Mouse (Mus musculus): ENCODE results near the gene Zbtb34. TPM values are rescaled to one million over a fixed set of nuclear protein-coding genes. Genes with fewer than 3 reads are reported as not detected.
A peak's percentile ranks its signal among the peaks of the same experiment; 100 is the strongest.

The Zbtb34 gene
- polyA plus RNA-seq, 1 experiment from 2014 or later: 2.6 TPM

- no peak for ATAC-seq (ENCODE audit: low FRiP score, low TSS enrichment)
- no peaks in the 10 kb centered on the region for H3K27me3 ChIP-seq (ENCODE audit: control insufficient read depth, insufficient read depth, low read length)
- no peak overlapping the region for H3K4me3 ChIP-seq (ENCODE audit: low read depth, low read length)
- no peaks in the 10 kb centered on the region for H3K9me3 ChIP-seq (ENCODE audit: control insufficient read depth, low read length)
- no peak overlapping the region for H3K9ac ChIP-seq (ENCODE audit: low read length)
- H3K4me1 ChIP-seq (replicated peaks; ENCODE audit: control insufficient read depth, insufficient read depth): no peaks in the 10 kb centered on the region
- no peak for DNase-seq (ENCODE audit: low spot score)
- no peak overlapping the region for H3K4me2 ChIP-seq (replicated peaks; ENCODE audit: low read depth)
- TF ChIP-seq CTCF (IDR thresholded peaks at IDR 0.05; ENCODE audit: low read depth) (no peak), EP300 (optimal IDR thresholded peaks at IDR 0.05) (no peak)
- WGBS: 66% methylated on average over 11 of the region's 11 CpGs
- H3K27ac ChIP-seq (replicated peaks): no peak overlapping the region
- no peaks in the 10 kb centered on the region for H3K36me3 ChIP-seq (ENCODE audit: control insufficient read depth, insufficient read depth, low read length)
Observed at GRCm38 (mm10) chr2:33437184-33437583, 6.1 kb upstream of the Zbtb34 start.

GRCm38 (mm10) chr2:33436035-33436580, 5.0 kb upstream of the Zbtb34 start:
- DNase-seq (ENCODE audit: low spot score): peak; percentile 34
- Histone ChIP-seq H3K4me1 (replicated peaks; ENCODE audit: control insufficient read depth, insufficient read depth) (no peaks in the 10 kb centered on the region), H3K4me2 (replicated peaks; ENCODE audit: low read depth) (peak overlapping the region; percentile 42), H3K36me3 (ENCODE audit: control insufficient read depth, insufficient read depth, low read length) (no peaks in the 10 kb centered on the region), H3K27me3 (ENCODE audit: control insufficient read depth, insufficient read depth, low read length) (no peaks in the 10 kb centered on the region), H3K4me3 (ENCODE audit: low read depth, low read length) (no peak overlapping the region), H3K27ac (replicated peaks) (peak overlapping the region; percentile 74), H3K9me3 (ENCODE audit: control insufficient read depth, low read length) (no peaks in the 10 kb centered on the region), H3K9ac (ENCODE audit: low read length) (no peak overlapping the region)
- 9% methylated on average over 16 of the region's 16 CpGs for WGBS
- ATAC-seq (ENCODE audit: low FRiP score, low TSS enrichment): no peak
- TF ChIP-seq CTCF (IDR thresholded peaks at IDR 0.05; ENCODE audit: low read depth) (no peak), EP300 (optimal IDR thresholded peaks at IDR 0.05) (no peak)

GRCm38 (mm10) chr2:33435036-33435650, 4.0 kb upstream of the Zbtb34 start:
- no peak for ATAC-seq (ENCODE audit: low FRiP score, low TSS enrichment)
- Histone ChIP-seq H3K36me3 (ENCODE audit: control insufficient read depth, insufficient read depth, low read length) (no peaks in the 10 kb centered on the region), H3K4me2 (replicated peaks; ENCODE audit: low read depth) (peak overlapping the region; percentile 42; the same call in 1 of the 2 replicates), H3K4me1 (replicated peaks; ENCODE audit: control insufficient read depth, insufficient read depth) (no peaks in the 10 kb centered on the region), H3K27ac (replicated peaks) (peak overlapping the region; percentile 74; the same call in 1 of the 2 replicates), H3K9me3 (ENCODE audit: control insufficient read depth, low read length) (no peaks in the 10 kb centered on the region), H3K9ac (ENCODE audit: low read length) (no peak overlapping the region), H3K27me3 (ENCODE audit: control insufficient read depth, insufficient read depth, low read length) (no peaks in the 10 kb centered on the region), H3K4me3 (ENCODE audit: low read depth, low read length) (no peak overlapping the region)
- WGBS: 41% methylated on average over 8 of the region's 8 CpGs
- peak; percentile 42 for DNase-seq (ENCODE audit: low spot score)
- TF ChIP-seq CTCF (IDR thresholded peaks at IDR 0.05; ENCODE audit: low read depth): no peak

- H3K9me3 ChIP-seq (ENCODE audit: control insufficient read depth, low read length): no peaks in the 10 kb centered on the region
- TF ChIP-seq CTCF (IDR thresholded peaks at IDR 0.05; ENCODE audit: low read depth): peak; percentile 82
- TF ChIP-seq EP300 (optimal IDR thresholded peaks at IDR 0.05): no peak
- peak; percentile 70 for DNase-seq (ENCODE audit: low spot score)
- no peak overlapping the region for H3K4me2 ChIP-seq (replicated peaks; ENCODE audit: low read depth)
- no peak overlapping the region for H3K9ac ChIP-seq (ENCODE audit: low read length)
- no peak overlapping the region for H3K4me3 ChIP-seq (ENCODE audit: low read depth, low read length)
- peaks cover 2% of the 10 kb centered on the region; the same call in 1 of the 2 replicates for H3K4me1 ChIP-seq (replicated peaks; ENCODE audit: control insufficient read depth, insufficient read depth)
- H3K27ac ChIP-seq (replicated peaks): no peak overlapping the region
- WGBS: 59% methylated on average over 5 of the region's 5 CpGs
- no peak; the same call in 1 of the 2 replicates for ATAC-seq (ENCODE audit: low FRiP score, low TSS enrichment)
- no peaks in the 10 kb centered on the region for H3K36me3 ChIP-seq (ENCODE audit: control insufficient read depth, insufficient read depth, low read length)
- no peaks in the 10 kb centered on the region for H3K27me3 ChIP-seq (ENCODE audit: control insufficient read depth, insufficient read depth, low read length)
Observed at GRCm38 (mm10) chr2:33432877-33433276, 1.8 kb upstream of the Zbtb34 start.

GRCm38 (mm10) chr2:33430081-33430770, 898 bp downstream of the Zbtb34 start:
- Histone ChIP-seq H3K27me3 (ENCODE audit: control insufficient read depth, insufficient read depth, low read length) (no peaks in the 10 kb centered on the region), H3K4me1 (replicated peaks; ENCODE audit: control insufficient read depth, insufficient read depth) (peaks cover 2% of the 10 kb centered on the region; the same call in 1 of the 2 replicates), H3K9me3 (ENCODE audit: control insufficient read depth, low read length) (no peaks in the 10 kb centered on the region), H3K9ac (ENCODE audit: low read length) (peak overlapping the region; percentile 92), H3K27ac (replicated peaks) (peak overlapping the region; percentile 95), H3K4me2 (replicated peaks; ENCODE audit: low read depth) (peak overlapping the region; percentile 93), H3K36me3 (ENCODE audit: control insufficient read depth, insufficient read depth, low read length) (peaks cover 3% of the 10 kb centered on the region; the same call in 1 of the 2 replicates), H3K4me3 (ENCODE audit: low read depth, low read length) (peak overlapping the region; percentile 91)
- WGBS: 2% methylated on average over 13 of the region's 13 CpGs
- DNase-seq (ENCODE audit: low spot score): no peak
- no peak for TF ChIP-seq EP300 (optimal IDR thresholded peaks at IDR 0.05)
- no peak for TF ChIP-seq CTCF (IDR thresholded peaks at IDR 0.05; ENCODE audit: low read depth)
- ATAC-seq (ENCODE audit: low FRiP score, low TSS enrichment): no peak

All from stomach, postnatal 0 days (tissue).